Mouse (Mus musculus): ENCODE results near the gene 4933406M09Rik. TPM values are rescaled to one million over a fixed set of nuclear protein-coding genes. Genes with fewer than 3 reads are reported as not detected.

4933406M09Rik gene
- total RNA-seq, 4 experiments from 2014 or later = not detected

- no peak for DNase-seq (ENCODE audit: low spot score in 2 of 2)
These were observed 40.5 kb downstream of the 4933406M09Rik start for GRCm38 (mm10) chr1:134426289-134426688.

GRCm38 (mm10) chr1:134433002-134433401 lies 47.3 kb downstream of the 4933406M09Rik start:
- no peak for DNase-seq (ENCODE audit: low spot score in 2 of 2)

DNA sequence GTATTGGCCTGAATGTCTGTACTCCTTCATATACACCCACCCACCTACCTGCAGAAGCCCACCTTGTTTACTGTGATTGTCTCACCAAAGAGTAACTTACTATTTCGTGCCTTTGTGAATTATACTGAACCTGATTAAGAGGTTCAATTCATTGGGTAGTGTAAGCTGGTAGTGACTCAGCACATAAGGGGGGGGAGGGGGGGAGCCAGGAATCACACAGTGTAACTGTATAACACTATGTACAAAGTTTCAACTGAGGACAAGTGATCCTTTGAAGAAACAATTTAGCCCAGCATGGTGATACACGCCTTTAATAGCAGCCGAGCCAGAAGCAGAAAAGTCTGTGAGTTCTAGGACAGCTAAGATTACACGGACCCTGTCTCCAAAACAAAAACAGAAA lies 47.7 kb downstream of the 4933406M09Rik start:
- no peak for DNase-seq (ENCODE audit: low spot score in 2 of 2)

DNA sequence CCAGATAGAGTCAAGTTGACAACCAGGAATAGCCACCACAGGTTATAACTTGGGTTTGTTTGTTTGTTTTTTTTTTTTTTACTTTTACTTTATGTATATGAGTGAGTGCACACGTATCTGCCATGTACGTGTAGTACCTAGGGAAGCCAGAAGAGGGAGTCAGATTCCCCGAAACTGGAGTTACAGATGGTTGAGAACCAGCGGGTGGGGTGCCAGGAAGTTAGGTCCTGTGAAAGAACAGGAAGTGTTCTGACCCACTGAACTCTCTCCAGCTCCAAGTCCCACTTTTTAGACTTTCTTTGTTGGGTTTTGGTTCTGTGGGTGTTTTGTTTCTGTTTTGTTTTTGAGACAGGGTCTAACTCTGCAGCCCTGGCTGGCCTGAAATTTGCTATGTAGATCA lies 49.7 kb downstream of the 4933406M09Rik start:
- no peak for DNase-seq (ENCODE audit: low spot score in 2 of 2)

GRCm38 (mm10) chr1:134440437-134440836 lies 54.7 kb downstream of the 4933406M09Rik start:
- DNase-seq (ENCODE audit: low spot score in 2 of 2) = no peak

Other genes starting within 250 kb of the 4933406M09Rik start
- 10 to 100 TPM; 14.8 to 44.4 (median 27.1) TPM for gene Chil1, start 203.8 kb upstream of the 4933406M09Rik start, total RNA-seq (2022)
- gene Mybph, start 192.5 kb upstream of the 4933406M09Rik start, total RNA-seq (2022) = under 1 TPM in 1 of 4 experiments, not detected in 3; 0.28 TPM
- 100 to 1,000 TPM; 190 to 216 (median 202) TPM for gene Adora1, start 150.5 kb upstream of the 4933406M09Rik start, total RNA-seq (2022)
- gene Myog, start 96.0 kb upstream of the 4933406M09Rik start, total RNA-seq (2022) = not detected
- gene Ppfia4, start 53.0 kb upstream of the 4933406M09Rik start, total RNA-seq (2022) = 10 to 100 TPM; 72.2 to 86.2 (median 77.3) TPM
- gene Tmem183a, start 24.0 kb upstream of the 4933406M09Rik start, total RNA-seq (2022) = 10 to 100 TPM; 59.9 to 70.0 (median 61.8) TPM
- 10 to 100 TPM; 28.8 to 43.0 (median 35.5) TPM for gene Cyb5r1, start 19.6 kb downstream of the 4933406M09Rik start, total RNA-seq (2022)
- gene Adipor1, start 29.4 kb downstream of the 4933406M09Rik start, total RNA-seq (2022) = 10 to 100 TPM; 54.3 to 62.3 (median 58.9) TPM
- 10 to 100 TPM; 37.8 to 46.1 (median 41.6) TPM for gene Klhl12, start 69.6 kb downstream of the 4933406M09Rik start, total RNA-seq (2022)
- gene Rabif, start 108.7 kb downstream of the 4933406M09Rik start, total RNA-seq (2022) = 10 to 100 TPM; 20.0 to 26.7 (median 21.8) TPM
- not detected for gene Mgat4e, start 163.7 kb downstream of the 4933406M09Rik start, total RNA-seq (2022)
- gene Kdm5b, start 174.2 kb downstream of the 4933406M09Rik start, total RNA-seq (2022) = 10 to 100 TPM; 66.4 to 81.0 (median 72.1) TPM

All from layer of hippocampus, adult 8-10 months (tissue).